Mouse (Mus musculus) small intestine, adult 2 months (tissue): Measurements from ENCODE around the gene Mipol1.

Experiments
- CTCF ChIP-seq: fragments of 200-500 bp; IDR thresholded peaks from 2 replicates; pipeline ENCODE4 v1.5.1; 2012; ENCODE audit warnings: low read depth, mild to moderate bottlenecking, control low read depth, inconsistent platforms, low read length, moderate library complexity, mixed read lengths; ENCODE audit not compliant: insufficient replicate concordance, insufficient read length; ENCODE audit errors: extremely low read depth
- POLR2A ChIP-seq: fragments of 200-500 bp; IDR thresholded peaks from 2 replicates; pipeline ENCODE4 v1.6.1; 2012; ENCODE audit warnings: low read depth, mild to moderate bottlenecking, control low read depth, inconsistent platforms, low read length, moderate library complexity

DNA sequence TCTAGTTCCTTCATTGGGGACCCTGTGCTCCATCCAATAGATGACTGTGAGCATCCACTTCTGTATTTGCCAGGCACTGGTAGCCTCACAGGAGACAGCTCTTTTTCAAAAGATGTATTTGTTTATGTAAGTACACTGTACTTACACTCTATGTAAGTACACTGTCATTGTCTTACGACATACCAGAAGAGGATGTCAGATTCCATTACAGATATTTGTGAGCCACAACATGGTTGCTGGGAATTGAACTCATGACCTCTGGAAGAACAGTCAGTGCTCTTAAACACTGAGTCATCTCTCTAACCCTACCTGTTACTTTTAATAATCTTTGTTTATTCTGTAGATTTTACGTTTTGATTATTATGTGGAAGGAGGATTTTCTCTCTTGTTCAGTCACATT lies 109.9 kb downstream of the Mipol1 start:
- no peak for TF ChIP-seq POLR2A
- no peak for TF ChIP-seq CTCF
